Mouse (Mus musculus): Measurements from ENCODE around the gene Strip1. TPM values are rescaled to one million over a fixed set of nuclear protein-coding genes. Genes with fewer than 3 reads are reported as not detected.

The Strip1 gene
- total RNA-seq, 2 experiments from 2014 or later = 63.9 to 65.4 TPM

Other genes with a start within 250 kb of the Strip1 start
- 10 to 100 TPM; 70.5 to 75.2 TPM for gene Kcnc4, start 172.1 kb downstream of the Strip1 start, total RNA-seq (2021)
- 100 to 1,000 TPM; 388 to 416 TPM for gene Slc6a17, start 113.7 kb downstream of the Strip1 start, total RNA-seq (2021)
- not detected for gene Ubl4b, start 76.6 kb downstream of the Strip1 start, total RNA-seq (2021)
- 1 to 10 TPM; 2.0 to 2.5 TPM for gene Alx3, start 36.7 kb downstream of the Strip1 start, total RNA-seq (2021)
- gene Gm10961, start 372 bp downstream of the Strip1 start, total RNA-seq (2021) = not detected
- 100 to 1,000 TPM; 305 to 328 TPM for gene Ahcyl1, start 64.9 kb upstream of the Strip1 start, total RNA-seq (2021)
- gene Csf1, start 128.8 kb upstream of the Strip1 start, total RNA-seq (2021) = 10 to 100 TPM; 15.9 to 17.2 TPM
- gene Eps8l3, start 245.5 kb upstream of the Strip1 start, total RNA-seq (2021) = not detected